Mouse (Mus musculus): ENCODE results near the gene Prpf38b.

Gene Prpf38b

GRCm38 (mm10) chr3:108860786-108861185 is 50.7 kb downstream of the Prpf38b start:
- no peak for DNase-seq (ENCODE audit: low read depth, low spot score)

DNA sequence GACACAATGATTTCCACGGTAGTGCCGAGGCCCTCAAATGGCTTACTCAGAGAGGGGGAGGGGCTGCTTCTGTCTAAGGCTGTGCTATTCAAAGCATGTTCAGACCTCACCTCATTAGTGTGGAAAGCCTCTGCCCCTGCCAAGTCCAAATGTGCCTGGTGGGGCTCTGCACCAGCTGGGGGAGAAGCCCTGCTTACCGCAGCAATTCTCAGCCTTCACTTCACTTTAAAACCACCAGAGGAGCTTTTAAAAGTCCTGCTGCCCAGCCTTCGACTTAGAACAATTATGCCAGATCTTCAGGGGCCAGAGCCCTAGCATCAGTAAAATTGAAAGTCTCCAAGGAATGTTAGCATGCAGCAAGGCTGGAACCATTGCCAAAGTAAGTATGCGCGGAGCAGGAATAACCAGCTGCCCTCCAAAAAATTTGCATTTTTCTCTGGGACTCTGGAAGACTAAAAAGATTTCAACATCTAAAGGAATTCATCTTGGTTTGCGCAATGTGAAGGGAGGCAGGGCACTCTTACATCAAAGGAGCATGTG is 53.2 kb downstream of the Prpf38b start:
- peak; percentile 41 for DNase-seq (ENCODE audit: low read depth, low spot score)

DNA sequence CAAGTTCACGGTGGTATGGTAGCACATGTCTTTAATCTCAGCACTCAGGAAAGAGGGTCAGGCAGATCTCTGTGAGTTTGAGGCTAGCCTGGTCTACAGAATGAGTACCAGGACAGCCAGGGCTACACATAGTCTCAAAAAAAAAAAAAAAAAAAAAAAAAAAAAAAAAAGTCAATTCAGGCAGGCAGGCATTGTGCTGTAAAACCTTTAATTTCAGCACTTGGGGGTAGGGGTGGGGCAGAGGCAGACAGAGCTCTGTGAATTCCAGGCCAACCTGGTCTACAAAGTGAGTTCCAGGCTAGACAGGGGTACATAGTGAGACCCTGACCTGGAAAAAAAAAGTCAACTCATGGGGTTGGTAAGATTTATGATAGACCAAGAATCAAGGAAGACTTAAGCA is 53.8 kb downstream of the Prpf38b start:
- no peak for DNase-seq (ENCODE audit: low read depth, low spot score)

- DNase-seq (ENCODE audit: low read depth, low spot score): no peak
These were observed 54.4 kb downstream of the Prpf38b start for GRCm38 (mm10) chr3:108857124-108857470.

GRCm38 (mm10) chr3:108856386-108857123 is 55.0 kb downstream of the Prpf38b start:
- DNase-seq (ENCODE audit: low read depth, low spot score): peak; percentile 88

DNA sequence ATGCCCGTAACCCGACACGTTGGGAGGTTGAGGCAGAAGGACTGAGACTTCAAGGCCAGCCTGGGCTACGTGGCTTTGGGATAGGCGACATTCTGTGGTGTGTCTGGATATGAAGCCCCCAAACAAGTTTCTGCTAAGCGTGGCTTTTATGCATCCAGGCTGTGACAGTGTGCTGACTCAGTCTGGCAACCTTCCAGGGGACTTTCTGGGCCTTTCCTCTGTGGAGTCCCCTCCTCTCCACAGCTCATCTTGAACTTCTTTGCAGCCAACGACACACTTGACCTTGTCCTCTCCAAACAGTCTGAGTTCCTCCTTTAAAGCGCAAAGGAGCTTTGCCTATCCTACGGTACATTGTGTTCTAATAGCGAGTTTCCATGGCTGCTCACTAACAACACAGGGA is 55.7 kb downstream of the Prpf38b start:
- DNase-seq (ENCODE audit: low read depth, low spot score): no peak

GRCm38 (mm10) chr3:108855371-108855770 is 56.2 kb downstream of the Prpf38b start:
- peak; percentile 39 for DNase-seq (ENCODE audit: low read depth, low spot score)

- DNase-seq (ENCODE audit: low read depth, low spot score): no peak
These were observed 58.3 kb downstream of the Prpf38b start for GRCm38 (mm10) chr3:108853266-108853665.
